Mouse (Mus musculus) heart, embryonic 16.5 days (tissue): ENCODE results near the gene Cmss1. TPM values are rescaled to one million over a fixed set of nuclear protein-coding genes. Genes with fewer than 3 reads are reported as not detected.
A peak's percentile ranks its signal among the peaks of the same experiment; 100 is the strongest.

Experiments used
- ATAC-seq: fragments of 200-750 bp; cut with Nextera tagmentation; replicated peaks from 2 replicates; pipeline ENCODE4 v1.8.0; 2017; ENCODE audit warnings: moderate number of reproducible peaks; ENCODE audit not compliant: insufficient read depth, low FRiP score; ENCODE audit errors: extremely low read depth
- H3K27ac ChIP-seq: fragments of 300-500 bp; sonication (generic); 2 replicates; pipeline ENCODE4 v1.5.1; 2014; ENCODE audit warnings: mild to moderate bottlenecking, low read length, control low read depth, moderate library complexity
- H3K27me3 ChIP-seq: fragments of 300-500 bp; sonication (generic); 2 replicates; pipeline ENCODE4 v1.6.1; 2014; ENCODE audit warnings: low read length, mixed read lengths; ENCODE audit not compliant: control insufficient read depth, insufficient read depth
- H3K36me3 ChIP-seq: fragments of 300-500 bp; sonication (generic); 2 replicates; pipeline ENCODE4 v1.6.1; 2014; ENCODE audit not compliant: control insufficient read depth, insufficient read depth
- H3K4me1 ChIP-seq: fragments of 300-500 bp; sonication (generic); 2 replicates; pipeline ENCODE4 v1.6.1; 2014; ENCODE audit warnings: low read length, mixed read lengths; ENCODE audit not compliant: control insufficient read depth, insufficient read depth
- H3K4me2 ChIP-seq: fragments of 300-500 bp; sonication (generic); 2 replicates; pipeline ENCODE4 v1.6.1; 2014; ENCODE audit warnings: low read depth, mild to moderate bottlenecking, control low read depth, low read length
- H3K4me3 ChIP-seq: fragments of 300-500 bp; sonication (generic); 2 replicates; pipeline ENCODE4 v1.5.1; 2014; ENCODE audit warnings: mild to moderate bottlenecking, control low read depth, low read length
- H3K9ac ChIP-seq: fragments of 300-500 bp; sonication (generic); 2 replicates; pipeline ENCODE4 v1.6.1; 2014; ENCODE audit warnings: low read length, control low read depth
- H3K9me3 ChIP-seq: fragments of 300-500 bp; sonication (generic); replicated peaks from 2 replicates; pipeline ENCODE4 v1.6.1; 2016; ENCODE audit warnings: low read length; ENCODE audit not compliant: control insufficient read depth
- WGBS: fragments of 180-500 bp; shearing (Covaris S2); extraction: QIAGEN DNeasy Blood & Tissue Kit; methylation state at CpG from one replicate; pipeline ENCODE4 v1.1.7; 2014; 5-methylcytosine and 5-hydroxymethylcytosine counted together
- polyA plus RNA-seq: library from polyadenylated mRNA; unstranded; fragments of >200 nt; fragmentation: Nextera tagmentation; extraction: Ambion mirVana; gene quantifications from 2 replicates; pipeline ENCODE4 v1.2.1, GENCODE M21; 2015

Cmss1 gene
- polyA plus RNA-seq, 1 experiment from 2014 or later, result 39.5 TPM

DNA sequence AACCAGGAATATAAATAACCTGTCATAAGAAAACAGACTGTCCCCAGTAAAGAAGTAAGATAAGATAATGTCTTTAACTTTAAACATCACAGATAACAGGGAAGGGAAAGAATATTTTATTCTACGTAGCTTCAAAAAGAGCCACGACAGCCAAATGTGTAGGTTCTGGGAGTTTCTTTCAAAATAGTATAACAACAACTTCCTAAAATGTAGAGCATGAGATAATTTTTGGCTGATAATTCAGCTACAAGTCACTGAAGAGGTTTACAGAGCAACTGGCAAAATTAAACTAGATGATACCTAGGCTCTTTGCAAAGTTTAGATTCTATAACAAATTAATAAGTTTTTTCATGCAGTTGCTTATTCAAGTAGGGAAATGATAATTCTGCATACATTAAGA is 123.2 kb downstream of the Cmss1 start:
- no peaks in the 10 kb centered on the region for H3K36me3 ChIP-seq
- H3K9me3 ChIP-seq, result no peaks in the 10 kb centered on the region
- ATAC-seq, result no peak
- H3K4me1 ChIP-seq, result peaks cover 26% of the 10 kb centered on the region
- no peak overlapping the region for H3K4me3 ChIP-seq
- no peak overlapping the region for H3K4me2 ChIP-seq
- H3K9ac ChIP-seq, result no peak overlapping the region
- WGBS, result 31% methylated on average over 2 of the region's 2 CpGs
- no peaks in the 10 kb centered on the region for H3K27me3 ChIP-seq
- peak overlapping the region; percentile 51 for H3K27ac ChIP-seq

DNA sequence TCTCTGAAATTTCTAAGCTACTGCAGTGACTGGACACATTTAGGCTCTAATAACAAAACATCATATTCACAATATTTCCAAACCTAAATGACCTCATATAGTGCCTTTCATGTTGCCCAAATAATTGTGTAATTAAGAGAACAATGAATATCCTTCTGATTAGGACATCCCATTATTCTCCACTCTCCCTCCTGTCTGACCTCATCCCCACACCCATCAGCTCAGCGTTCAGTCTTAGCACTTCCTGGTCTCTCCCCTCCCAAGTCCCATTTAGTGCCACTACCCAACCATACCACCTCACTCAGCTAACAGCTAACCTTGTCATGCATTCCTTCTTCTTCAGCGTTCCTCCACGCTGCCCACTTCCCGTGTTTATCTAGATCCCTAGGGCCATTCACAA is 123.8 kb downstream of the Cmss1 start:
- 27% methylated on average over 4 of the region's 4 CpGs for WGBS
- H3K36me3 ChIP-seq, result no peaks in the 10 kb centered on the region
- H3K27ac ChIP-seq, result peak overlapping the region; percentile 51
- no peak overlapping the region for H3K9ac ChIP-seq
- ATAC-seq, result no peak
- peaks cover 26% of the 10 kb centered on the region for H3K4me1 ChIP-seq
- H3K4me3 ChIP-seq, result no peak overlapping the region
- no peaks in the 10 kb centered on the region for H3K27me3 ChIP-seq
- H3K4me2 ChIP-seq, result no peak overlapping the region
- no peaks in the 10 kb centered on the region for H3K9me3 ChIP-seq

DNA sequence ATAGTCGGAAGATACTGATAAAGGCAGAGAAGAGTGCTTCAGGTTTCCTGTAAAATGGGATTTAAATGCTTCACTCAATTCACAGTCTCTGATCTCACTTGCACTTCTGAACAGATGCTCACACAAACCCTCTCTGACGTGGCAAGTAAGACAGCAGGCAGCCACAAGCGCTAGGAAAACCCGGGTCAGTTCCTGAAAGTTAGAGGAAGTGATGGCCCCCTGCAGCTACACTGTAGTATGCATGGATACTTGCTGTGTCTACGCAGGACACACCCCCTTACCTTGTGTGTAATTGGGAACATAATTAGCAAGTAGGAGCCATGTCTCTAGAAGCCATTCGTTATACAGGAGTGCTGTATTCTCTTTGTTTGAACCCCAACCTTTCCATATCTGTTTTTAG is 124.4 kb downstream of the Cmss1 start:
- Histone ChIP-seq H3K27me3 (no peaks in the 10 kb centered on the region), H3K27ac (no peak overlapping the region), H3K9me3 (no peaks in the 10 kb centered on the region), H3K36me3 (no peaks in the 10 kb centered on the region), H3K4me2 (no peak overlapping the region), H3K4me3 (no peak overlapping the region), H3K9ac (no peak overlapping the region), H3K4me1 (peaks cover 26% of the 10 kb centered on the region)
- no peak for ATAC-seq
- 68% methylated on average over 6 of the region's 6 CpGs for WGBS

DNA sequence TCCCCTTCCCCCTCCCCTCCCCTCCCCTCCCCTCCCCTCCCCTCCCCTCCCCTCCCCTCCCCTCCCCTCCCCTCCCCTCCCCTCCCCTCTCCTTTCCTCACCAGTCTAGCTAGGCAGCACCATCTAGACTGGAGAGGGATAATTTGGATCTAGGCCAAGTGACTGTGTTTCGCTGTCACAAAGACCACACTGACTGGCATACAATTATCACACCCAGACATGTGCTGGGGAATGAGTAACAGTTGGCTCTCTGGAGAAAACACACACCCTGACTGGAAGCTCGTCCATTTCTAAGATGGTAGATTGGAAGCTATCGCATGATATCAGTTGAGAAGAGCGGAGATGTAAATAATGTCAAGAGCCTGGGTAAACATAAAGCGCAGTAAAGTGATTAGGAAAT is 126.9 kb downstream of the Cmss1 start:
- H3K36me3 ChIP-seq, result peaks cover 3% of the 10 kb centered on the region; the same call in 1 of the 2 replicates
- no peak overlapping the region for H3K4me3 ChIP-seq
- no peak overlapping the region for H3K4me2 ChIP-seq
- peak; percentile 66 for ATAC-seq
- peaks cover 20% of the 10 kb centered on the region for H3K4me1 ChIP-seq
- no peak overlapping the region for H3K27ac ChIP-seq
- H3K9ac ChIP-seq, result no peak overlapping the region
- WGBS, result 40% methylated on average over 5 of the region's 5 CpGs
- H3K27me3 ChIP-seq, result no peaks in the 10 kb centered on the region
- 0 out of 2 replicates have a peak, but pooled peaks cover 3% of the 10 kb centered on the region for H3K9me3 ChIP-seq

DNA sequence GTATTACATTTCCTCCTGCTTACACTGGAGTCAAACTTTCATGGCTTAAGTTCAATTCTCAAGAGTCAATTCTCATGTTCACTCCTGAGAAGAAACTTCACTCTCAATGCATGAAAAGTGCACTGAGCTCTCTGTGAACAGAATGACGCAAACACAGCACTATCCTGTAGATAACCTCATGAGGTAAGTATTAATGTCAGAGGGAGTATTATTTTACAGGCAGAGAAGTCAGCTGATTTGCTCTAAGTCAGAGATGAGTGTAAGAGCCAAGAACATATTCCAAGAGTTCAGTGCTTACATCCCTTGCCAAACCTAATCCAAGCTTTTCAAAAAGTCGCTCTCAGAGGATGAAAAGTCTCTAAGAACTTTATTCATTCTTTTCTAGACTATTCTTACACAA is 128.2 kb downstream of the Cmss1 start:
- no peaks in the 10 kb centered on the region for H3K27me3 ChIP-seq
- H3K9ac ChIP-seq, result no peak overlapping the region
- no peak overlapping the region for H3K4me3 ChIP-seq
- 65% methylated on average over 2 of the region's 2 CpGs for WGBS
- H3K4me1 ChIP-seq, result peaks cover 16% of the 10 kb centered on the region
- H3K4me2 ChIP-seq, result no peak overlapping the region
- H3K27ac ChIP-seq, result no peak overlapping the region; the same call in 1 of the 2 replicates
- peak; percentile 54 for ATAC-seq
- peaks cover 3% of the 10 kb centered on the region; the same call in 1 of the 2 replicates for H3K36me3 ChIP-seq
- H3K9me3 ChIP-seq, result 0 out of 2 replicates have a peak, but pooled peaks cover 3% of the 10 kb centered on the region

DNA sequence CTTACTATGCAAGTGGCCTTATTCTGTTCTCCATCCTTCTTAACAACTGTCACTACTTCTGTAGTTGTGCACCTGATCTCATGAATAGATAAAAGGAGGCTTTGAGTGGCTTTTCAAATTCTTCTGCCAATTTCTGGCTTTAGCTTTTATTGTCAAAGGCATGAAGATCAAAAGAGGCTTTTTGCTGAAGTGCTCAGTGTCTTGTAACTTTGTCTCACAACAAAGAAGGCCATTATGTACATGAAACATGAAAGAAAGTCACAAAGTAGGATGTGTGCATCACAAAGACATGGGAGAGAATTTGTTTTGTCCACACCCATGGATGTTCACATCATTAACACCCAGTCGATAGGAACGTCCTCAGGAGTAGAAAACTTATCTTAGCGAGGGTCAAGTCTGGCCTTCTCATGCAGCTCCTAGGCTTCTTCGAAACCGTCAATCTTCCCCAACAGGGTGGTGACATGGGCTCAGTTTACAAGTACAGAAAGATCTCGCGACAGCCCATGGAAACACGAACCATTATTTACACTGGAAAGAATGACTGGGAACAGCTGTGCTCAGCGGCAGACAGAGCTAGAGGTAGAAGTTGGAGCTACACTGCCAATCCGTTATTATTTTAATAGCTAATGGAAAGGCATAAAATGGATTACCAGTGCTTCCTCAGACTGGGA is 133.1 kb downstream of the Cmss1 start:
- H3K27ac ChIP-seq, result no peak overlapping the region
- ATAC-seq, result no peak
- H3K36me3 ChIP-seq, result peaks cover 3% of the 10 kb centered on the region; the same call in 1 of the 2 replicates
- no peaks in the 10 kb centered on the region for H3K27me3 ChIP-seq
- H3K9ac ChIP-seq, result no peak overlapping the region
- WGBS, result 38% methylated on average over 10 of the region's 10 CpGs
- H3K9me3 ChIP-seq, result 0 out of 2 replicates have a peak, but pooled peaks cover 3% of the 10 kb centered on the region
- H3K4me2 ChIP-seq, result no peak overlapping the region
- H3K4me1 ChIP-seq, result no peaks in the 10 kb centered on the region; the same call in 1 of the 2 replicates
- no peak overlapping the region for H3K4me3 ChIP-seq

DNA sequence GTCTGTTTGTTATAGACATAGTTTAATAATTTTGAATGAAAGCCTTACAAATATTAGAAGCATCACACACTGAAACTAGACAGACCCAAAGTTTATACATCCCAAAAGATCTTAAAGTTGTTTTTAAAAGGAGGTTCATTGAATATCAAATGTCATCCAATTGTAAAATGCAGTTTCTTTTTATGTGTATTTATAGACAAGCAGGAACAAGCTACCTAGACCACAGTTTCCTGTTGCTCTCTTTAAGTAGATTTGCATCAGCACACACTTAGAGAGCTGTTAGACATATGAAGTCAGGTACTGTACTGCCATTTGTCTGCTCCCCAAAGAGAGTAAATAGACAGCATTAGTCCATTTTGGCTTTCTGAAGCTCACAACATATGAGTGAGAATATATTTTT is 135.6 kb downstream of the Cmss1 start:
- no peak for ATAC-seq
- no peaks in the 10 kb centered on the region for H3K27me3 ChIP-seq
- no peak overlapping the region for H3K4me2 ChIP-seq
- no peak overlapping the region for H3K9ac ChIP-seq
- H3K4me1 ChIP-seq, result no peaks in the 10 kb centered on the region; the same call in 1 of the 2 replicates
- no peak overlapping the region for H3K27ac ChIP-seq
- H3K36me3 ChIP-seq, result no peaks in the 10 kb centered on the region
- H3K4me3 ChIP-seq, result no peak overlapping the region
- no peaks in the 10 kb centered on the region for H3K9me3 ChIP-seq

DNA sequence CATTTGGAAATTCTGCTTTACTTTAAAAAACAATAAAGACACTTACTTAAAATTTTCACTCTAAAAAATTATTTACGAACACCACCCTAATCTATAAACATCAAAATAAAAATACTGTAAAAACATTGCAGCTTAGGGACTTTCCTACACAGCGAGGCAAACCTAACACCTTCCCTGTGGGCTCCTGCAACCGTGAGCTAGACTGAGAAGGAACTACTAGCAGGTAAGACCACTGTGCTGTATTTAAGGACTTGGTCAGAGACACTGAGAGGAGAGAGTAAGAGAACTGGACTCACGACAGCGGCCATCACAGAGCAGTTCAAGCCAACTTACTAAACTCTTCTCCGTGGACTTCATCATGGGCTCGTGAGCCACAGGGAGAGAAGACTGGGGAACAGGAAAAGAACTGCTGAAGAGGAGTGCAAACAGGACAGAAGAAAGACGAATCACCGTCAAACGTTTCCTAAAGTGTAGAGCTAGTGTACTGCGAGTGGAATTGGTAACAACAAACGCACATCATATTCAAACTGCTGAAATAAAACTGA is 136.3 kb downstream of the Cmss1 start:
- no peak for ATAC-seq
- Histone ChIP-seq H3K27me3 (no peaks in the 10 kb centered on the region), H3K9me3 (no peaks in the 10 kb centered on the region), H3K27ac (no peak overlapping the region), H3K4me2 (no peak overlapping the region), H3K36me3 (no peaks in the 10 kb centered on the region), H3K4me1 (no peaks in the 10 kb centered on the region; the same call in 1 of the 2 replicates), H3K4me3 (no peak overlapping the region), H3K9ac (no peak overlapping the region)
- WGBS, result 87% methylated on average over 12 of the region's 12 CpGs

DNA sequence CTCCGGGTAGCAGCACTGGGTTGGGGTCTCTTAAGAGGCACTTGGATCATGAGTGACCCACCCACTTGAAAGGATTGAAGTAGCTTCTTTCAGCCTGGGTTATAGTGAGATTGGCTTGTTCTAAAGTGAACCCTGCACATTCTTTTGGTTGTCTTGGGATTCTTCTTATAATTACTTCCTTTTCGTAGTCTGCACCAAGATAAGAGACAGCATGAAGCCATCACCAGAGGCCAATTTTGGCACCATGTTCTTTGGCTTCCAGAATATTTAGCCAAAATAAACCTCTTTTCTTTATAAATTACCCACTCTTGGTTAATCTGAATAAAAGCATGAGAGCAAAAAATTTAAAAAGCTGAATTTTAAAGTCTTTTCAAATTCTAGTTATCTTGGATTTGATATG is 136.8 kb downstream of the Cmss1 start:
- no peaks in the 10 kb centered on the region for H3K9me3 ChIP-seq
- no peak overlapping the region for H3K4me2 ChIP-seq
- H3K36me3 ChIP-seq, result no peaks in the 10 kb centered on the region
- H3K27me3 ChIP-seq, result no peaks in the 10 kb centered on the region
- no peaks in the 10 kb centered on the region; the same call in 1 of the 2 replicates for H3K4me1 ChIP-seq
- no peak for ATAC-seq
- H3K4me3 ChIP-seq, result no peak overlapping the region
- no peak overlapping the region for H3K9ac ChIP-seq
- 74% methylated on average over 2 of the region's 2 CpGs for WGBS
- no peak overlapping the region for H3K27ac ChIP-seq
